Mouse (Mus musculus): Measurements from ENCODE around the gene Atp6v1b1.

DNA sequence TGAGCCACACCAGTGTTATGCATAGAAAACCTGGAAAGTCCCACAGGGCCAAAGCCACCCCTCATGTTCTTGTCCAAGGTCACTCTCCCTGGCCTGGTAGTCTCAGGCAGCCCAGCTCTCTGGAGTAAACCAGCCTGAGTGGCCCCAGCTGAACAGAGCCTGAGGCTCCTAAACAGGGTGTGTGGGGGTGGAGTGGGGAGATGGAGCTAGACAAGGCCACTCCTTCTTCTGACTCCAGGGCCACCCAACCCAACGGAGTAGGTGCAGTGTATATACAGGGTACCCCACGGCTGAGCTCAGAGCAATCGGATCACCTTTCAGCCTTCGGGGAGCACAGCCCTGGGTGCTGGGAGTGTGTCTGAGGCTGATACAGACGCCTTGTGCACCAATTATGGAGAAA is 1.3 kb downstream of the Atp6v1b1 start:
- TF ChIP-seq CTCF (conservative IDR thresholded peaks at IDR 0.05; ENCODE audit: low read length), result no peak
- TF ChIP-seq POU5F1 (IDR thresholded peaks at IDR 0.05; ENCODE audit: borderline replicate concordance, low read length), result no peak
- TF ChIP-seq NANOG (IDR thresholded peaks at IDR 0.05; ENCODE audit: borderline replicate concordance, low read length), result no peak
